Mouse (Mus musculus) forebrain, embryonic 13.5 days (tissue): ENCODE measurements at regions not wholly inside any gene's neighbourhood (a gene's known extent, or its start where the extent isn't known, plus 50 kb on each side); places are given as distances from the start of the nearest gene placed in this dataset.

Experiments used
- ATAC-seq: fragments of 200-750 bp; cut with Nextera tagmentation; 2 replicates; pipeline ENCODE4 v1.8.0; 2017
- H3K27ac ChIP-seq: fragments of 300-500 bp; sonication (generic); 2 replicates; pipeline ENCODE4 v1.5.1; 2015; ENCODE audit warnings: inconsistent platforms, mild to moderate bottlenecking, moderate library complexity
- H3K27me3 ChIP-seq: fragments of 300-500 bp; sonication (generic); 2 replicates; pipeline ENCODE4 v1.6.1; 2015; ENCODE audit warnings: mild to moderate bottlenecking, inconsistent platforms
- H3K36me3 ChIP-seq: fragments of 300-500 bp; sonication (generic); 2 replicates; pipeline ENCODE4 v1.6.1; 2015; ENCODE audit warnings: mild to moderate bottlenecking, inconsistent platforms; ENCODE audit not compliant: poor library complexity, severe bottlenecking
- H3K4me1 ChIP-seq: fragments of 300-500 bp; sonication (generic); 2 replicates; pipeline ENCODE4 v1.6.1; 2015; ENCODE audit warnings: inconsistent platforms
- H3K4me2 ChIP-seq: fragments of 300-500 bp; sonication (generic); 2 replicates; pipeline ENCODE4 v1.6.1; 2015; ENCODE audit warnings: inconsistent platforms, mild to moderate bottlenecking, moderate library complexity
- H3K4me3 ChIP-seq: fragments of 300-500 bp; sonication (generic); 2 replicates; pipeline ENCODE4 v1.5.1; 2015; ENCODE audit warnings: mild to moderate bottlenecking, inconsistent platforms
- H3K9ac ChIP-seq: fragments of 300-500 bp; sonication (generic); 2 replicates; pipeline ENCODE4 v1.6.1; 2015; ENCODE audit warnings: mild to moderate bottlenecking, inconsistent platforms
- H3K9me3 ChIP-seq: fragments of 300-500 bp; sonication (generic); replicated peaks from 2 replicates; pipeline ENCODE4 v1.6.1; 2016; ENCODE audit warnings: inconsistent platforms
- WGBS: fragments of 180-500 bp; shearing (Covaris S2); methylation state at CpG from one replicate; pipeline ENCODE4 v1.1.7; 2015; 5-methylcytosine and 5-hydroxymethylcytosine counted together

GRCm38 (mm10) chr19:33029688-33030444 lies 272.6 kb downstream of the Pten start:
- WGBS, result 86% methylated on average over 5 of the region's 5 CpGs
- no peak overlapping the region for H3K4me2 ChIP-seq
- no peak for ATAC-seq
- H3K36me3 ChIP-seq, result no peaks in the 10 kb centered on the region
- no peak overlapping the region for H3K9ac ChIP-seq
- H3K27ac ChIP-seq, result no peak overlapping the region
- H3K4me3 ChIP-seq, result no peak overlapping the region
- H3K4me1 ChIP-seq, result no peaks in the 10 kb centered on the region
- no peaks in the 10 kb centered on the region for H3K27me3 ChIP-seq
- no peaks in the 10 kb centered on the region for H3K9me3 ChIP-seq

GRCm38 (mm10) chr19:33040512-33040911 lies 283.2 kb downstream of the Pten start:
- Histone ChIP-seq H3K4me2 (no peak overlapping the region), H3K27me3 (no peaks in the 10 kb centered on the region), H3K4me3 (no peak overlapping the region), H3K27ac (no peak overlapping the region), H3K4me1 (no peaks in the 10 kb centered on the region), H3K9ac (no peak overlapping the region), H3K36me3 (no peaks in the 10 kb centered on the region), H3K9me3 (no peaks in the 10 kb centered on the region)
- ATAC-seq, result no peak
- 73% methylated on average over 5 of the region's 5 CpGs for WGBS

GRCm38 (mm10) chr19:33040991-33041390 lies 283.7 kb downstream of the Pten start:
- Histone ChIP-seq H3K9me3 (no peaks in the 10 kb centered on the region), H3K9ac (no peak overlapping the region), H3K4me3 (no peak overlapping the region), H3K4me1 (no peaks in the 10 kb centered on the region), H3K27ac (no peak overlapping the region), H3K36me3 (no peaks in the 10 kb centered on the region), H3K27me3 (no peaks in the 10 kb centered on the region), H3K4me2 (no peak overlapping the region)
- 71% methylated on average over 6 of the region's 6 CpGs for WGBS
- ATAC-seq, result no peak

GRCm38 (mm10) chr19:33042760-33043159 lies 285.5 kb downstream of the Pten start:
- Histone ChIP-seq H3K4me1 (no peaks in the 10 kb centered on the region), H3K9ac (no peak overlapping the region), H3K27me3 (no peaks in the 10 kb centered on the region), H3K36me3 (no peaks in the 10 kb centered on the region), H3K9me3 (no peaks in the 10 kb centered on the region), H3K4me3 (no peak overlapping the region), H3K4me2 (no peak overlapping the region), H3K27ac (no peak overlapping the region)
- WGBS, result 75% methylated on average over 2 of the region's 2 CpGs
- no peak for ATAC-seq

- WGBS, result 80% methylated on average over 3 of the region's 3 CpGs
- H3K36me3 ChIP-seq, result no peaks in the 10 kb centered on the region
- no peak overlapping the region for H3K4me2 ChIP-seq
- no peak overlapping the region for H3K9ac ChIP-seq
- ATAC-seq, result no peak
- no peak overlapping the region for H3K4me3 ChIP-seq
- no peaks in the 10 kb centered on the region for H3K9me3 ChIP-seq
- H3K4me1 ChIP-seq, result no peaks in the 10 kb centered on the region
- H3K27me3 ChIP-seq, result no peaks in the 10 kb centered on the region
- no peak overlapping the region for H3K27ac ChIP-seq
Measured at GRCm38 (mm10) chr19:33043696-33044095, 286.4 kb downstream of the Pten start.

- Histone ChIP-seq H3K27me3 (no peaks in the 10 kb centered on the region), H3K27ac (no peak overlapping the region), H3K4me3 (no peak overlapping the region), H3K9me3 (no peaks in the 10 kb centered on the region), H3K36me3 (no peaks in the 10 kb centered on the region), H3K4me2 (no peak overlapping the region), H3K9ac (no peak overlapping the region), H3K4me1 (no peaks in the 10 kb centered on the region)
- no peak for ATAC-seq
- 50% methylated on average over 9 of the region's 9 CpGs for WGBS
Measured at GRCm38 (mm10) chr19:33048754-33049442, 291.6 kb downstream of the Pten start.

GRCm38 (mm10) chr19:33053199-33053867 lies 296.0 kb downstream of the Pten start:
- no peak for ATAC-seq
- no peaks in the 10 kb centered on the region for H3K9me3 ChIP-seq
- H3K9ac ChIP-seq, result no peak overlapping the region
- no peaks in the 10 kb centered on the region for H3K36me3 ChIP-seq
- no peak overlapping the region for H3K4me2 ChIP-seq
- 77% methylated on average over 4 of the region's 4 CpGs for WGBS
- no peaks in the 10 kb centered on the region for H3K4me1 ChIP-seq
- H3K27me3 ChIP-seq, result no peaks in the 10 kb centered on the region
- H3K27ac ChIP-seq, result no peak overlapping the region
- H3K4me3 ChIP-seq, result no peak overlapping the region

GRCm38 (mm10) chr19:33056372-33056791 lies 299.1 kb downstream of the Pten start:
- Histone ChIP-seq H3K36me3 (no peaks in the 10 kb centered on the region), H3K27ac (no peak overlapping the region), H3K9ac (no peak overlapping the region), H3K27me3 (no peaks in the 10 kb centered on the region), H3K4me1 (no peaks in the 10 kb centered on the region), H3K9me3 (no peaks in the 10 kb centered on the region), H3K4me3 (no peak overlapping the region), H3K4me2 (no peak overlapping the region)
- 84% methylated on average over 10 of the region's 10 CpGs for WGBS
- no peak for ATAC-seq

- Histone ChIP-seq H3K4me3 (no peak overlapping the region), H3K9ac (no peak overlapping the region), H3K4me2 (no peak overlapping the region), H3K27me3 (no peaks in the 10 kb centered on the region), H3K36me3 (no peaks in the 10 kb centered on the region), H3K9me3 (no peaks in the 10 kb centered on the region), H3K27ac (no peak overlapping the region), H3K4me1 (no peaks in the 10 kb centered on the region)
- no peak for ATAC-seq
Measured at GRCm38 (mm10) chr19:33061006-33061405, 303.7 kb downstream of the Pten start.

GRCm38 (mm10) chr19:33062165-33063058 lies 305.1 kb downstream of the Pten start:
- ATAC-seq, result no peak
- Histone ChIP-seq H3K4me2 (no peak overlapping the region), H3K4me3 (no peak overlapping the region), H3K36me3 (no peaks in the 10 kb centered on the region), H3K9ac (no peak overlapping the region), H3K27ac (no peak overlapping the region), H3K9me3 (no peaks in the 10 kb centered on the region), H3K4me1 (no peaks in the 10 kb centered on the region), H3K27me3 (no peaks in the 10 kb centered on the region)
- 83% methylated on average over 8 of the region's 8 CpGs for WGBS

- no peak overlapping the region for H3K4me2 ChIP-seq
- WGBS, result 72% methylated on average over 19 of the region's 19 CpGs
- no peak for ATAC-seq
Measured at GRCm38 (mm10) chr19:33065274-33066200, 308.2 kb downstream of the Pten start.

More at GRCm38 (mm10) chr19:33065274-33066200, 308.2 kb downstream of the Pten start:
- no peak overlapping the region for H3K9ac ChIP-seq
- H3K4me1 ChIP-seq, result no peaks in the 10 kb centered on the region
- no peak overlapping the region for H3K4me3 ChIP-seq
- no peaks in the 10 kb centered on the region for H3K36me3 ChIP-seq
- H3K27ac ChIP-seq, result no peak overlapping the region
- no peaks in the 10 kb centered on the region for H3K9me3 ChIP-seq
- no peaks in the 10 kb centered on the region for H3K27me3 ChIP-seq
